Mouse (Mus musculus): ENCODE results near the gene Imp4.

Gene Imp4

GRCm38 (mm10) chr1:34438381-34439051 lies 1.1 kb upstream of the Imp4 start:
- Histone ChIP-seq H3K36me3 (ENCODE audit: control insufficient read depth, insufficient read depth, low read length, poor library complexity, severe bottlenecking) (peaks cover 9% of the 10 kb centered on the region), H3K27me3 (ENCODE audit: control insufficient read depth, insufficient read depth, low read length, poor library complexity, severe bottlenecking) (no peaks in the 10 kb centered on the region)
- DNase-seq (ENCODE audit: low read depth, low spot score), result peak; percentile 15

GRCm38 (mm10) chr1:34439961-34440630 lies 445 bp downstream of the Imp4 start:
- H3K36me3 ChIP-seq (ENCODE audit: control insufficient read depth, insufficient read depth, low read length, poor library complexity, severe bottlenecking), result peaks cover 17% of the 10 kb centered on the region
- DNase-seq (ENCODE audit: low read depth, low spot score), result no peak
- no peaks in the 10 kb centered on the region for H3K27me3 ChIP-seq (ENCODE audit: control insufficient read depth, insufficient read depth, low read length, poor library complexity, severe bottlenecking)

GRCm38 (mm10) chr1:34443124-34443523 lies 3.5 kb downstream of the Imp4 start:
- no peak for DNase-seq (ENCODE audit: low read depth, low spot score)
- H3K36me3 ChIP-seq (ENCODE audit: control insufficient read depth, insufficient read depth, low read length, poor library complexity, severe bottlenecking), result peaks cover 17% of the 10 kb centered on the region
- H3K27me3 ChIP-seq (ENCODE audit: control insufficient read depth, insufficient read depth, low read length, poor library complexity, severe bottlenecking), result no peaks in the 10 kb centered on the region

GRCm38 (mm10) chr1:34458431-34458830 lies 18.8 kb downstream of the Imp4 start:
- DNase-seq (ENCODE audit: low read depth, low spot score), result peak; percentile 56
- no peaks in the 10 kb centered on the region for H3K36me3 ChIP-seq (ENCODE audit: control insufficient read depth, insufficient read depth, low read length, poor library complexity, severe bottlenecking)

GRCm38 (mm10) chr1:34459284-34460060 lies 19.8 kb downstream of the Imp4 start, which contains the start of gene Ptpn18:
Gene Ptpn18 (plus strand): TSS chr1:34459762.
- Histone ChIP-seq H3K27me3 (ENCODE audit: control insufficient read depth, insufficient read depth, low read length, poor library complexity, severe bottlenecking) (no peaks in the 10 kb centered on the region), H3K36me3 (ENCODE audit: control insufficient read depth, insufficient read depth, low read length, poor library complexity, severe bottlenecking) (no peaks in the 10 kb centered on the region)
- peak; percentile 92 for DNase-seq (ENCODE audit: low read depth, low spot score)

More at GRCm38 (mm10) chr1:34458431-34458830, 18.8 kb downstream of the Imp4 start:
- H3K27me3 ChIP-seq (ENCODE audit: control insufficient read depth, insufficient read depth, low read length, poor library complexity, severe bottlenecking), result no peaks in the 10 kb centered on the region

- DNase-seq (ENCODE audit: low read depth, low spot score), result peak; percentile 52
- no peaks in the 10 kb centered on the region for H3K36me3 ChIP-seq (ENCODE audit: control insufficient read depth, insufficient read depth, low read length, poor library complexity, severe bottlenecking)
- H3K27me3 ChIP-seq (ENCODE audit: control insufficient read depth, insufficient read depth, low read length, poor library complexity, severe bottlenecking), result no peaks in the 10 kb centered on the region
Measured at GRCm38 (mm10) chr1:34460061-34460441, 20.4 kb downstream of the Imp4 start.

- peak; percentile 92 for DNase-seq (ENCODE audit: low read depth, low spot score)
- no peaks in the 10 kb centered on the region for H3K27me3 ChIP-seq (ENCODE audit: control insufficient read depth, insufficient read depth, low read length, poor library complexity, severe bottlenecking)
Measured at GRCm38 (mm10) chr1:34462766-34463165, 23.1 kb downstream of the Imp4 start.

GRCm38 (mm10) chr1:34464310-34464817 lies 24.7 kb downstream of the Imp4 start:
- DNase-seq (ENCODE audit: low read depth, low spot score), result peak; percentile 69
- Histone ChIP-seq H3K27me3 (ENCODE audit: control insufficient read depth, insufficient read depth, low read length, poor library complexity, severe bottlenecking) (no peaks in the 10 kb centered on the region), H3K36me3 (ENCODE audit: control insufficient read depth, insufficient read depth, low read length, poor library complexity, severe bottlenecking) (no peaks in the 10 kb centered on the region)

More at GRCm38 (mm10) chr1:34462766-34463165, 23.1 kb downstream of the Imp4 start:
- H3K36me3 ChIP-seq (ENCODE audit: control insufficient read depth, insufficient read depth, low read length, poor library complexity, severe bottlenecking), result no peaks in the 10 kb centered on the region

- H3K36me3 ChIP-seq (ENCODE audit: control insufficient read depth, insufficient read depth, low read length, poor library complexity, severe bottlenecking), result no peaks in the 10 kb centered on the region
- no peaks in the 10 kb centered on the region for H3K27me3 ChIP-seq (ENCODE audit: control insufficient read depth, insufficient read depth, low read length, poor library complexity, severe bottlenecking)
- no peak for DNase-seq (ENCODE audit: low read depth, low spot score)
Measured at GRCm38 (mm10) chr1:34465445-34465844, 25.8 kb downstream of the Imp4 start.

GRCm38 (mm10) chr1:34468051-34468450 lies 28.4 kb downstream of the Imp4 start:
- no peaks in the 10 kb centered on the region for H3K27me3 ChIP-seq (ENCODE audit: control insufficient read depth, insufficient read depth, low read length, poor library complexity, severe bottlenecking)
- no peak for DNase-seq (ENCODE audit: low read depth, low spot score)

GRCm38 (mm10) chr1:34468500-34468899 lies 28.8 kb downstream of the Imp4 start:
- DNase-seq (ENCODE audit: low read depth, low spot score), result no peak
- H3K36me3 ChIP-seq (ENCODE audit: control insufficient read depth, insufficient read depth, low read length, poor library complexity, severe bottlenecking), result no peaks in the 10 kb centered on the region

More at GRCm38 (mm10) chr1:34468051-34468450, 28.4 kb downstream of the Imp4 start:
- H3K36me3 ChIP-seq (ENCODE audit: control insufficient read depth, insufficient read depth, low read length, poor library complexity, severe bottlenecking), result no peaks in the 10 kb centered on the region

GRCm38 (mm10) chr1:34469801-34470200 lies 30.1 kb downstream of the Imp4 start:
- Histone ChIP-seq H3K27me3 (ENCODE audit: control insufficient read depth, insufficient read depth, low read length, poor library complexity, severe bottlenecking) (no peaks in the 10 kb centered on the region), H3K36me3 (ENCODE audit: control insufficient read depth, insufficient read depth, low read length, poor library complexity, severe bottlenecking) (0 out of 2 replicates have a peak, but pooled peaks cover 1% of the 10 kb centered on the region)
- no peak for DNase-seq (ENCODE audit: low read depth, low spot score)

More at GRCm38 (mm10) chr1:34468500-34468899, 28.8 kb downstream of the Imp4 start:
- H3K27me3 ChIP-seq (ENCODE audit: control insufficient read depth, insufficient read depth, low read length, poor library complexity, severe bottlenecking), result no peaks in the 10 kb centered on the region

GRCm38 (mm10) chr1:34472427-34473300 lies 33.0 kb downstream of the Imp4 start:
- Histone ChIP-seq H3K27me3 (ENCODE audit: control insufficient read depth, insufficient read depth, low read length, poor library complexity, severe bottlenecking) (no peaks in the 10 kb centered on the region), H3K36me3 (ENCODE audit: control insufficient read depth, insufficient read depth, low read length, poor library complexity, severe bottlenecking) (0 out of 2 replicates have a peak, but pooled peaks cover 1% of the 10 kb centered on the region)
- DNase-seq (ENCODE audit: low read depth, low spot score), result peak; percentile 84

All from splenic B cell, adult 2 months (primary cell).